Mouse (Mus musculus) cortical plate, adult 2 months (tissue): ENCODE results near the gene Itgad. TPM values are rescaled to one million over a fixed set of nuclear protein-coding genes. Genes with fewer than 3 reads are reported as not detected.

Experiments used
- H3K27ac ChIP-seq: fragments of 200-500 bp; 2 replicates; pipeline ENCODE4 v1.5.1; 2012; ENCODE audit warnings: low read length, control low read depth, inconsistent platforms; ENCODE audit not compliant: insufficient read depth
- H3K4me1 ChIP-seq: fragments of 200-500 bp; 2 replicates; pipeline ENCODE4 v1.6.1; 2011; ENCODE audit warnings: low read length; ENCODE audit not compliant: control insufficient read depth, insufficient read depth
- H3K4me3 ChIP-seq: fragments of 200-500 bp; 2 replicates; pipeline ENCODE4 v1.5.1; 2011; ENCODE audit warnings: mild to moderate bottlenecking, low read length, control low read depth; ENCODE audit not compliant: insufficient read depth
- CTCF ChIP-seq: fragments of 200-500 bp; IDR thresholded peaks from 2 replicates; pipeline ENCODE4 v1.5.1; 2011; ENCODE audit warnings: mild to moderate bottlenecking, control low read depth, low read length; ENCODE audit not compliant: insufficient read depth; ENCODE audit errors: extremely low read depth
- POLR2A ChIP-seq: fragments of 200-500 bp; IDR thresholded peaks from 2 replicates; pipeline ENCODE4 v1.6.1; 2011; ENCODE audit warnings: mild to moderate bottlenecking, low read length, control low read depth; ENCODE audit not compliant: insufficient read depth; ENCODE audit errors: extremely low read depth
- polyA plus RNA-seq: library from polyadenylated mRNA; depleted of rRNA; stranded (reverse); fragments of >200 nt; gene quantifications from 2 replicates; pipeline ENCODE4 v1.2.3, GENCODE M21; 2012; rRNA removed

Itgad gene
- polyA plus RNA-seq, 1 experiment = 0.67 TPM

DNA sequence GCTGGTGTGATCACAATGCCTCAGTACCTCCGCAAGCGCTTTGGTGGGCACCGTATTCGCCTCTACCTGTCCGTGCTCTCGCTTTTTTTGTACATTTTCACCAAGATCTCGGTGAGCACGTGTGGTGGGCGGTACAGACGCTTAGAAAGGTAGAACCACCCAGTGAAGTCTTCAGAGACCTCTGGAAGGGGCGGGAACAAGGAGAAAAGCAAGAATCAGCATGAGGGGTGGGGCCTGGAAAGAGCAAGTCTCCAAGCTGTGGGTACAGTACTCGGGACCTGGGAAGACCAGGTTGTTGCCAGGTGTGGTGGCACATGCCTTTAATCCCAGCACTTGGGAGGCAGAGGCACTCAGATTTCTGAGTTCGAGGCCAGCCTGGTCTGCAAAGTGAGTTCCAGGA, 113.2 kb downstream of the Itgad start:
- TF ChIP-seq POLR2A (no peak), CTCF (no peak)
- Histone ChIP-seq H3K27ac (no peak overlapping the region), H3K4me3 (no peak overlapping the region), H3K4me1 (no peaks in the 10 kb centered on the region)

DNA sequence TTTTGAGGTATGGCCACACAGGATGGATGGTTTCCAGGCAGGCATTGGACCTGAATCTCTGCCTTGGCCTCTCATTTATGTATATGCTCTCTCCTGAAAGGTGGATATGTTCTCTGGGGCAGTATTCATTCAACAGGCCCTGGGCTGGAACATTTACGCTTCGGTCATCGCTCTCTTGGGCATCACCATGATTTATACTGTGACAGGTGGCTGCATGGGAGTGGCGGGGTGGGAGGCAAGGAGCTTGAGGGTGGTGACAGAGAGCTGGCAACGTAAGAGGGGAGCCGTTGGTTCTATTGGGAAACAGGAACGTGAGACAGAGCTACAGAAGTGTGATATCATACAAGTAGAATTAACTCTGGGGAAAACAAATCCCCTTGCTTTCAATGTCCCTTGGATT, 113.6 kb downstream of the Itgad start:
- H3K4me3 ChIP-seq = no peak overlapping the region
- H3K27ac ChIP-seq = no peak overlapping the region
- TF ChIP-seq POLR2A (no peak), CTCF (no peak)
- H3K4me1 ChIP-seq = no peaks in the 10 kb centered on the region

DNA sequence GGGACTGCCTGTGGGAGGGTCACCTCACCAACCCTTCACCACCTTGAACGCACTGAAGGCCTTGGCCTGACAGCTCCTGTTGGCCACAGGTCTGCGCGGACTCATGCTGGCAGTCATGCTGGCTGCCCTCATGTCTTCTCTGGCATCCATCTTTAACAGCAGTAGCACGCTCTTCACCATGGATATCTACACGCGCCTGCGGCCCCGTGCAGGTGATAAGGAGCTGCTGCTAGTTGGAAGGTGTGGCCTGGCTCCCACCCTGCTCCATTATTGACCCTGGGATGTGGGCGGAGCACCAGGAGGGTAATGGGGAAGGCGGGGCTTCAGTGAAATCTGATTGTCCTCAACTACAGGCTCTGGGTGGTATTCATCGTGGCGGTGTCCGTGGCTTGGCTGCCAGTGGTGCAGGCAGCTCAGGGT, 116.3 kb downstream of the Itgad start:
- no peaks in the 10 kb centered on the region for H3K4me1 ChIP-seq
- no peak for TF ChIP-seq POLR2A
- no peak for TF ChIP-seq CTCF

DNA sequence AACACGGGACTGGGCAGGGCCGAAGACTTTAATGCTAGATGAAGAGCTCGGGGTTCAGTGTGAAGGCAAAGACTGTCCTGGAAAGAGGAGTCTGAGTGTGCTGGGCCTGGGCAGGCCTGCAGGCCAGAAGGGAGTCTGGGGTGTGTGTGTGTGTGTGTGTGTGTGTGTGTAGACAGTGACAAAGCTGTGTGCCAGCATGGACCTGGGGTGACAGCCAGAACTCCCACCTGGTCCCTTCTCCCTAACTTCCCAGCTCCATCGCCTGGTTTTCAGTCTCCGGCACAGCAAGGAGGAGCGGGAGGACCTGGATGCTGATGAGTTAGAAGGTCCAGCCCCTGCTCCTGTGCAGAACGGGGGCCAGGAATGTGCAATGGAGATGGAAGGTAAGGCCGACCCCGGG, 117.3 kb downstream of the Itgad start:
- TF ChIP-seq POLR2A (no peak), CTCF (no peak)
- Histone ChIP-seq H3K4me3 (no peak overlapping the region), H3K27ac (no peak overlapping the region), H3K4me1 (no peaks in the 10 kb centered on the region)

More for the DNA sequence above, 116.3 kb downstream of the Itgad start:
- Histone ChIP-seq H3K4me3 (no peak overlapping the region), H3K27ac (no peak overlapping the region)

Other genes starting within 250 kb of the Itgad start
- gene Kat8, start 241.9 kb upstream of the Itgad start, polyA plus RNA-seq = 39.1 and 44.1 TPM in 2 replicates
- 0.08 and 0.15 TPM in 2 replicates for gene Prss8, start 224.3 kb upstream of the Itgad start, polyA plus RNA-seq
- 17.0 and 17.9 TPM in 2 replicates for gene Prss36, start 207.7 kb upstream of the Itgad start, polyA plus RNA-seq
- gene Fus, start 186.9 kb upstream of the Itgad start, polyA plus RNA-seq = 380 and 408 TPM in 2 replicates
- gene Pycard, start 160.5 kb upstream of the Itgad start, polyA plus RNA-seq = 8.9 and 10.6 TPM in 2 replicates
- 1.6 and 1.7 TPM in 2 replicates for gene Trim72, start 150.4 kb upstream of the Itgad start, polyA plus RNA-seq
- gene Itgam, start 91.7 kb upstream of the Itgad start, polyA plus RNA-seq = 15.2 and 15.4 TPM in 2 replicates
- gene Gm49368, start 91.7 kb upstream of the Itgad start, polyA plus RNA-seq = 0.02 and 0.10 TPM in 2 replicates
- gene Itgax, start 24.8 kb upstream of the Itgad start, polyA plus RNA-seq = 0.21 and 0.23 TPM in 2 replicates
- 29.5 and 36.4 TPM in 2 replicates for gene Cox6a2, start 52.0 kb downstream of the Itgad start, polyA plus RNA-seq
- gene Armc5, start 83.0 kb downstream of the Itgad start, polyA plus RNA-seq = 12.9 and 13.0 TPM in 2 replicates
- gene 9130023H24Rik, start 83.7 kb downstream of the Itgad start, polyA plus RNA-seq = 1.9 and 2.4 TPM in 2 replicates
- 16.4 and 17.6 TPM in 2 replicates for gene Tgfb1i1, start 92.4 kb downstream of the Itgad start, polyA plus RNA-seq
- not detected in 2 replicates for gene Slc5a2, start 111.3 kb downstream of the Itgad start, polyA plus RNA-seq
- 30.9 and 31.8 TPM in 2 replicates for gene BC017158, start 143.8 kb downstream of the Itgad start, polyA plus RNA-seq